Mouse (Mus musculus) limb, embryonic 15.5 days (tissue): ENCODE data around the gene Sarnp. TPM values are rescaled to one million over a fixed set of nuclear protein-coding genes. Genes with fewer than 3 reads are reported as not detected.

Experiments used
- ATAC-seq: fragments of 200-750 bp; cut with Nextera tagmentation; 2 replicates; pipeline ENCODE4 v1.8.0; 2017; ENCODE audit warnings: low read depth, moderate TSS enrichment; ENCODE audit not compliant: insufficient number of reproducible peaks, low FRiP score, low TSS enrichment
- H3K27ac ChIP-seq: fragments of 300-500 bp; sonication (generic); 2 replicates; pipeline ENCODE4 v1.5.1; 2015; ENCODE audit warnings: moderate library complexity, mild to moderate bottlenecking, inconsistent platforms
- H3K27me3 ChIP-seq: fragments of 300-500 bp; sonication (generic); 2 replicates; pipeline ENCODE4 v1.6.1; 2015; ENCODE audit warnings: inconsistent platforms
- H3K36me3 ChIP-seq: fragments of 300-500 bp; sonication (generic); 2 replicates; pipeline ENCODE4 v1.6.1; 2015; ENCODE audit warnings: inconsistent platforms
- H3K4me1 ChIP-seq: fragments of 300-500 bp; sonication (generic); 2 replicates; pipeline ENCODE4 v1.6.1; 2015; ENCODE audit warnings: inconsistent platforms
- H3K4me2 ChIP-seq: fragments of 300-500 bp; sonication (generic); 2 replicates; pipeline ENCODE4 v1.6.1; 2015; ENCODE audit warnings: mild to moderate bottlenecking, inconsistent platforms
- H3K4me3 ChIP-seq: fragments of 300-500 bp; sonication (generic); 2 replicates; pipeline ENCODE4 v1.5.1; 2015; ENCODE audit warnings: mild to moderate bottlenecking, inconsistent platforms
- H3K9ac ChIP-seq: fragments of 300-500 bp; sonication (generic); 2 replicates; pipeline ENCODE4 v1.6.1; 2015; ENCODE audit warnings: inconsistent platforms
- H3K9me3 ChIP-seq: fragments of 300-500 bp; sonication (generic); 2 replicates; pipeline ENCODE4 v1.6.1; 2016; ENCODE audit warnings: inconsistent platforms
- WGBS: fragments of 180-500 bp; shearing (Covaris S2); methylation state at CpG from one replicate; pipeline ENCODE4 v1.1.7; 2015; 5-methylcytosine and 5-hydroxymethylcytosine counted together
- polyA plus RNA-seq: library from polyadenylated mRNA; unstranded; fragments of >200 nt; fragmentation: Nextera tagmentation; extraction: Ambion mirVana; gene quantifications from 2 replicates; pipeline ENCODE4 v1.2.1, GENCODE M21; 2015

Gene Sarnp
- 180 and 182 TPM in 2 replicates for polyA plus RNA-seq

- no peak within 1 kb of the TSS for H3K4me2 ChIP-seq
- H3K4me1 ChIP-seq = peaks cover 4% of the 10 kb centered on the region; the same call in 1 of the 2 replicates
- no peak for ATAC-seq
- no peak within 1 kb of the TSS for H3K4me3 ChIP-seq
- no peak within 1 kb of the TSS for H3K9ac ChIP-seq
- peaks cover 59% of the 10 kb centered on the region for H3K36me3 ChIP-seq
- no peaks in the 10 kb centered on the region for H3K27me3 ChIP-seq
- H3K9me3 ChIP-seq = no peaks in the 10 kb centered on the region
- H3K27ac ChIP-seq = no peak within 1 kb of the TSS
- 83% methylated on average over 13 of the region's 13 CpGs for WGBS
Observed at GRCm38 (mm10) chr10:128817033-128817432, at the start of gene Sarnp. Gene Sarnp, plus strand, starts transcription at chr10:128817333.

DNA sequence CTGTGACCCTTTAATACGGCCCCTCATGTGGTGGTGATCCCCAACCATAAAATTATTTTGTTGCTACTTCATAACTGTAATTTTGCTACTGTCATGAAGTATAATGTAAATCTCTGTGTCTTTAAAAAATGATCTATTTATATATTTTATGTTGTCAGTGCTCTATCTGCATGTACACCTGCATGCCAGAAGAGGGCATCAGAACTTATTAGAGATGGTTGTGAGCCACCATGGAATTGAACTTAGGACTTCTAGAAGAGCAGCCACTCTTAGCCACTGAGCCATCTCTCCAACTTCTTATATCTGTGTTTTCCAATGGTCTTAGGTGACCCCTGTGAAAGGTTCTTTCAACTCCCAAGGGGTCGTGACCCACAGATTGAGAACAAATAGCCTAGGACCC, 44.2 kb upstream of the Sarnp start:
- no peak overlapping the region for H3K27ac ChIP-seq
- ATAC-seq = no peak
- 77% methylated on average over 2 of the region's 2 CpGs for WGBS
- H3K27me3 ChIP-seq = no peaks in the 10 kb centered on the region
- H3K4me1 ChIP-seq = no peaks in the 10 kb centered on the region
- no peaks in the 10 kb centered on the region for H3K9me3 ChIP-seq
- H3K36me3 ChIP-seq = peaks cover 3% of the 10 kb centered on the region; the same call in 1 of the 2 replicates
- H3K9ac ChIP-seq = no peak overlapping the region
- no peak overlapping the region for H3K4me2 ChIP-seq
- H3K4me3 ChIP-seq = no peak overlapping the region

DNA sequence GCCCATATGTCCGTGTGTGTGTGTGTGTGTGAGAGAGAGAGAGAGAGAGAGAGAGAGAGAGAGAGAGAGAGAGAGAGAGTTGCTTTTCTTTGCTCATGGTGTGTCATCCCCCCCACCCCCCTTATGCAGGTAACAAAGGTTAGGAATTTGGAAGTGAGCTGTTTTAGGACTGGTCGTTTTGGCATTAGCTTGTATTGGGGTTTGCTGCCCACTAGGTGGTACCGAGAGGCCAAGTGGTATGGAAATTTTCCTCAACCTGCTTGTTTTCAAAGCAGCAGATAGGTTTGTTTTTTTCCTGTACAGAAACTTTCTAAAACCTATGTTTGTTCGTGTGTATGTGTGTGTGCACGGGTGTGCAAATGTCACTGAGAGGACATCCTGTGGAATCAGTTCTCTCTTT, 43.4 kb upstream of the Sarnp start:
- H3K4me2 ChIP-seq = no peak overlapping the region
- 20% methylated on average over 5 of the region's 5 CpGs for WGBS
- peaks cover 4% of the 10 kb centered on the region; the same call in 1 of the 2 replicates for H3K4me1 ChIP-seq
- H3K27ac ChIP-seq = no peak overlapping the region
- no peaks in the 10 kb centered on the region for H3K36me3 ChIP-seq
- no peak overlapping the region for H3K4me3 ChIP-seq
- H3K27me3 ChIP-seq = no peaks in the 10 kb centered on the region
- no peaks in the 10 kb centered on the region for H3K9me3 ChIP-seq
- no peak for ATAC-seq
- no peak overlapping the region for H3K9ac ChIP-seq

DNA sequence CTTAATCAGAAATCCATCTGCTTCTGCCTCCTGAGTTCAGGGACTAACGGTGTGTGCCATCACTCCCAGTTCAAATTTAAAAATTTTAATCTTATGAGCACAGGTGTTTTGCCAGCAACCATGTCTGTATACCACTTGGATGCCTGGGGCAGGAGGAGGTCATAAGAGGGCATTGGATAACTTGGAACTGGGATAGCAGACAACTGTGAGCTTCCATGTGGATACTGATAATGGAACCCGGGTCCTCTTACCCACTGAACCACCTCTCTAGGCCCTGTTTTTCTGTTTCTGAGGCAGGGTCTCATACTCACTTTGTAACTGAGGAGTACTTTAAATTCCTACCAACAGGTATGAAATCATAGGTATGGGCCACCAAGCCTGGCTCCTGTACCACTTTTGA, 38.7 kb upstream of the Sarnp start:
- H3K36me3 ChIP-seq = no peaks in the 10 kb centered on the region
- H3K27ac ChIP-seq = peak overlapping the region; percentile 89
- WGBS = 86% methylated on average over 2 of the region's 2 CpGs
- ATAC-seq = no peak
- no peak overlapping the region for H3K4me3 ChIP-seq
- no peak overlapping the region for H3K4me2 ChIP-seq
- H3K27me3 ChIP-seq = no peaks in the 10 kb centered on the region
- H3K4me1 ChIP-seq = peaks cover 18% of the 10 kb centered on the region
- no peaks in the 10 kb centered on the region for H3K9me3 ChIP-seq
- H3K9ac ChIP-seq = no peak overlapping the region

- H3K36me3 ChIP-seq = no peaks in the 10 kb centered on the region
- WGBS = 13% methylated on average over 8 of the region's 8 CpGs
- ATAC-seq = peak; percentile 91
- H3K9ac ChIP-seq = no peak overlapping the region
- no peak overlapping the region for H3K4me2 ChIP-seq
- H3K27ac ChIP-seq = peak overlapping the region; percentile 89
- peaks cover 18% of the 10 kb centered on the region for H3K4me1 ChIP-seq
- no peaks in the 10 kb centered on the region for H3K27me3 ChIP-seq
- peaks cover 4% of the 10 kb centered on the region; the same call in 1 of the 2 replicates for H3K9me3 ChIP-seq
- H3K4me3 ChIP-seq = no peak overlapping the region
Observed at GRCm38 (mm10) chr10:128779011-128779795, 37.9 kb upstream of the Sarnp start.

- no peaks in the 10 kb centered on the region for H3K27me3 ChIP-seq
- H3K27ac ChIP-seq = peak overlapping the region; percentile 57
- no peak overlapping the region for H3K4me2 ChIP-seq
- H3K36me3 ChIP-seq = no peaks in the 10 kb centered on the region
- peaks cover 5% of the 10 kb centered on the region; the same call in 1 of the 2 replicates for H3K9me3 ChIP-seq
- H3K9ac ChIP-seq = no peak overlapping the region
- WGBS = 86% methylated on average over 1 of the region's 1 CpGs
- peaks cover 18% of the 10 kb centered on the region for H3K4me1 ChIP-seq
- no peak for ATAC-seq
- no peak overlapping the region for H3K4me3 ChIP-seq
Observed at GRCm38 (mm10) chr10:128780200-128780599, 36.9 kb upstream of the Sarnp start.

- Histone ChIP-seq H3K9me3 (no peaks in the 10 kb centered on the region), H3K27ac (no peak within 1 kb of the TSS), H3K9ac (no peak within 1 kb of the TSS), H3K27me3 (no peaks in the 10 kb centered on the region), H3K36me3 (no peaks in the 10 kb centered on the region), H3K4me2 (no peak within 1 kb of the TSS), H3K4me1 (no peaks in the 10 kb centered on the region), H3K4me3 (no peak within 1 kb of the TSS)
- 67% methylated on average over 7 of the region's 7 CpGs for WGBS
- no peak for ATAC-seq
Observed at GRCm38 (mm10) chr10:128790398-128791124, 26.6 kb upstream of the Sarnp start, which contains the start of gene Mmp19. Gene Mmp19, plus strand, starts transcription at chr10:128790910.

DNA sequence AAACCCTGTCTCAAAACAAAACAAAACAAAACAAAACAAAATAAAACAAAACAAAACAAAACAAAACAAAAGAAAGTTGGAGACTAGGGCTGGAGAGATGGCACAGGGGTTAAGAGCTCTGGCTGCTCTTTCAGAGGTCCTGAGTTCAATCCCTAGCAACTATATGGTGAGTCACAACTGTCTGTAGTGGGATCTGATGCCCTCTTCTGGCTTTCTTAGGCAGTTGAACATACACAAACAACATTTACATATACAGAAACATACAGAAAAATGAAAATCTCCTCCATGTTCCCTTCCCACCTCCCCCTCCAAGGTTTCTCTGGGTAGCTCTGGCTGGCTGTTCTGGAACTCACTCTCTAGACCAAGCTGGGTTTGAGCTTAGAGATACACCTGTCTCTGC, 25.1 kb upstream of the Sarnp start:
- no peak overlapping the region for H3K4me3 ChIP-seq
- H3K27me3 ChIP-seq = no peaks in the 10 kb centered on the region
- H3K9ac ChIP-seq = no peak overlapping the region
- no peak overlapping the region for H3K4me2 ChIP-seq
- no peak overlapping the region for H3K27ac ChIP-seq
- no peaks in the 10 kb centered on the region for H3K9me3 ChIP-seq
- H3K4me1 ChIP-seq = no peaks in the 10 kb centered on the region
- no peaks in the 10 kb centered on the region for H3K36me3 ChIP-seq
- no peak for ATAC-seq

DNA sequence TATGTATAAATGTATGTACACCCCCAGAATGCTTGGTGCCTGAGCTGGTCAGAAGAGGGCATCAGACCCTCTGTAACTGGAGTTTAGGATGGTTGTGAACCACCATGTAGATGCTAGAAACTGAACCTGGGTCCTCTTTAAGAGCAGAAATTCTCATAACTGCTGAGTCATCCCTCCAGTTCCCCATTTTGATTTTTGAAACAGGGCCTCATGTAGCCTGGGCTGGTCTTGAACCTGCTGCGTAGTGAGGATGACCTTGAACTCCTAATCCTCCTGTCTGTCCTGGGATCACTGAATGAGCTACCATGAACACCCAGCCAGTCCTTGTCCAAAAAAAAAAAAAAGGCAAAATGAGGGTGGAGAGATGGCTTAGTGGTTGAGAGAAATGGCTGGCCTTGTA, 23.9 kb upstream of the Sarnp start:
- Histone ChIP-seq H3K27ac (no peak overlapping the region), H3K9me3 (no peaks in the 10 kb centered on the region), H3K4me1 (no peaks in the 10 kb centered on the region), H3K4me3 (no peak overlapping the region), H3K9ac (no peak overlapping the region), H3K36me3 (peaks cover 3% of the 10 kb centered on the region), H3K27me3 (no peaks in the 10 kb centered on the region), H3K4me2 (no peak overlapping the region)
- 96% methylated on average over 1 of the region's 1 CpGs for WGBS
- no peak for ATAC-seq

DNA sequence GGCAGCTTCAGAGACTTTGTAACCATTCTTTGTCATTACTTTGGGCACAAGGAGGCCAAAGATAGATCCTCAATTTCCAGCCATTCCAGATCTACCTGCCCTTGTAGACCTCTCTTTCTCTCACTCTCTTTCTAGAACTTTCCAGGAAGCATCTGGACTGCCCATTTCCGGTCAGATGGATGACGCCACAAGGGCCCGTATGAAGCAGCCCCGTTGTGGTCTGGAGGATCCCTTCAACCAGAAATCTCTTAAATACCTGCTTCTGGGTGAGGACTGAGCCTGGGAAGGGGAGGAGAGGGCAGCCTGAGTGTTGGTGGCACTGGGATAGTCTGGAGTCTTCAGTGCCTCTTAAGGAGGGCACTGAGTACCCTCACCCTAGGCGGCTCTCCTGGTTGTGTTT, 22.7 kb upstream of the Sarnp start:
- no peak overlapping the region for H3K9ac ChIP-seq
- no peak overlapping the region for H3K4me2 ChIP-seq
- no peak overlapping the region for H3K27ac ChIP-seq
- no peak overlapping the region for H3K4me3 ChIP-seq
- H3K4me1 ChIP-seq = no peaks in the 10 kb centered on the region
- ATAC-seq = no peak
- H3K9me3 ChIP-seq = no peaks in the 10 kb centered on the region
- H3K27me3 ChIP-seq = no peaks in the 10 kb centered on the region
- H3K36me3 ChIP-seq = peaks cover 13% of the 10 kb centered on the region
- WGBS = 87% methylated on average over 5 of the region's 5 CpGs

DNA sequence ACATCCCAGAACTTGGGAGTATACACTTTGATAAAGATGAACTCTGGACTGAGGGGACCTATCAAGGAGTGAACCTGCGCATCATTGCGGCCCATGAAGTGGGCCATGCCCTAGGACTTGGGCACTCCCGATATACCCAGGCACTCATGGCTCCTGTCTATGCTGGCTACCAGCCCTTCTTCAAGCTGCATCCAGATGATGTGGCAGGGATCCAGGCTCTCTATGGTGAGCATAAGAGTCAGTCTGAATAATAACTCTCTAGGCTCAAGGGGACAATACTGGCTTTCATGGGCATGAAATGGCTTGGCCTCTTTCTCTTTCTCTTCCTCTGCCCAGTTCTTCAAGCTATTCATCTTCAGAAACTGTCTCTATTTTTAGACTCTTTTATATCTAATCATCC, 21.6 kb upstream of the Sarnp start:
- 92% methylated on average over 3 of the region's 3 CpGs for WGBS
- Histone ChIP-seq H3K4me3 (no peak overlapping the region), H3K27ac (no peak overlapping the region), H3K36me3 (peaks cover 25% of the 10 kb centered on the region), H3K9ac (no peak overlapping the region), H3K27me3 (no peaks in the 10 kb centered on the region), H3K4me2 (no peak overlapping the region), H3K9me3 (no peaks in the 10 kb centered on the region), H3K4me1 (no peaks in the 10 kb centered on the region)
- ATAC-seq = no peak

DNA sequence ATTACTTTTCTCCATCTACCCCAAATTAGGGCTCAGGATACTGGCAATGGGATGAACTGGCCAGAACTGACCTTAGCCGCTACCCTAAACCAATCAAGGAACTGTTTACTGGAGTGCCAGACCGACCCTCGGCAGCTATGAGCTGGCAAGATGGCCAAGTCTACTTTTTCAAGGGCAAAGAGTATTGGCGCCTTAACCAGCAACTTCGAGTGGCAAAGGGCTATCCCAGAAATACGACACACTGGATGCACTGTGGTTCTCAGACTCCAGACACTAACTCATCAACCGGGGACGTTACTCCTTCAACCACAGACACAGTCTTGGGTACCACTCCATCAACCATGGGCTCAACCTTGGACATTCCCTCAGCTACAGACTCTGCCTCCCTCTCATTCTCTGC, 18.5 kb upstream of the Sarnp start:
- peaks cover 19% of the 10 kb centered on the region for H3K4me1 ChIP-seq
- H3K9me3 ChIP-seq = no peaks in the 10 kb centered on the region
- H3K36me3 ChIP-seq = peaks cover 39% of the 10 kb centered on the region
- H3K27me3 ChIP-seq = no peaks in the 10 kb centered on the region
- H3K4me3 ChIP-seq = no peak overlapping the region
- H3K9ac ChIP-seq = no peak overlapping the region
- no peak for ATAC-seq
- H3K4me2 ChIP-seq = no peak overlapping the region
- no peak overlapping the region for H3K27ac ChIP-seq
- WGBS = 91% methylated on average over 8 of the region's 8 CpGs
